Mouse (Mus musculus) myocyte (in vitro differentiated cells): ENCODE measurements at regions not wholly inside any gene's neighbourhood (a gene's known extent, or its start where the extent isn't known, plus 50 kb on each side); places are given as distances from the start of the nearest gene placed in this dataset.

Source experiments
- CEBPB ChIP-seq: IDR thresholded peaks from 2 replicates; pipeline ENCODE4 v1.6.1; 2011; ENCODE audit warnings: mild to moderate bottlenecking, moderate library complexity; ENCODE audit not compliant: poor library complexity, insufficient read depth, severe bottlenecking
- E2F4 ChIP-seq: IDR thresholded peaks from one replicate; pipeline ENCODE4 v1.6.1; 2011; ENCODE audit warnings: mild to moderate bottlenecking, control low read depth, moderate library complexity; ENCODE audit not compliant: insufficient read depth
- MAX ChIP-seq: IDR thresholded peaks from one replicate; pipeline ENCODE4 v1.6.1; 2011; ENCODE audit warnings: low read depth, mild to moderate bottlenecking, control low read depth
- MYOD1 ChIP-seq, 3 experiments: IDR thresholded peaks; one replicate each; pipeline ENCODE4 v1.6.1; 2011; ENCODE audit warnings: control low read depth in 2 of 3, low read depth in 2 of 3, mild to moderate bottlenecking in 2 of 3, moderate library complexity in 1 of 3; ENCODE audit not compliant: insufficient read length in 2 of 3, control insufficient read depth in 1 of 3
- MYOG ChIP-seq, 3 experiments: IDR thresholded peaks; one replicate each; pipeline ENCODE4 v1.6.1; 2011; ENCODE audit warnings: control low read depth in 2 of 3, low read depth in 2 of 3, mild to moderate bottlenecking in 2 of 3; ENCODE audit not compliant: insufficient read length in 2 of 3, control insufficient read depth in 1 of 3, insufficient read depth in 1 of 3
- POLR2A ChIP-seq: IDR thresholded peaks from one replicate; pipeline ENCODE4 v1.6.1; 2011; ENCODE audit warnings: low read depth, mild to moderate bottlenecking, control low read depth, moderate library complexity; ENCODE audit not compliant: insufficient read length
- POLR2AphosphoS2 ChIP-seq: IDR thresholded peaks from one replicate; pipeline ENCODE4 v1.6.1; 2011; ENCODE audit warnings: low read depth, control low read depth; ENCODE audit not compliant: insufficient read length
- TCF12 ChIP-seq: IDR thresholded peaks from one replicate; pipeline ENCODE4 v1.6.1; 2011; ENCODE audit warnings: mild to moderate bottlenecking, control low read depth; ENCODE audit not compliant: poor library complexity, insufficient read depth, severe bottlenecking
- USF1 ChIP-seq: IDR thresholded peaks from one replicate; pipeline ENCODE4 v1.6.1; 2011; ENCODE audit warnings: low read depth, mild to moderate bottlenecking, control low read depth, moderate library complexity

- TF ChIP-seq POLR2A (no peak), CEBPB (no peak), POLR2AphosphoS2 (no peak), USF1 (no peak), E2F4 (no peak), MAX (no peak), MYOG (IDR thresholded peaks at IDR 0.05; ENCODE audit: control insufficient read depth in 1 of 3, insufficient read depth in 1 of 3, insufficient read length in 2 of 3, low read depth in 2 of 3) (no peak), MYOD1 (IDR thresholded peaks at IDR 0.05; ENCODE audit: control insufficient read depth in 1 of 3, insufficient read length in 2 of 3, low read depth in 2 of 3) (no peak), TCF12 (no peak)
Measured at GRCm38 (mm10) chr11:71375132-71375531, 144.6 kb upstream of the Nlrp1b start.
